Mouse (Mus musculus) bone marrow, adult 2 months (tissue): ENCODE measurements at regions not wholly inside any gene's neighbourhood (a gene's known extent, or its start where the extent isn't known, plus 50 kb on each side); places are given as distances from the start of the nearest gene placed in this dataset.

ENCODE experiments used
- CTCF ChIP-seq: fragments of 200-500 bp; IDR thresholded peaks from 2 replicates; pipeline ENCODE4 v1.5.1; 2011; ENCODE audit warnings: low read length, control low read depth; ENCODE audit not compliant: control insufficient read depth, insufficient read depth
- POLR2A ChIP-seq: fragments of 200-500 bp; IDR thresholded peaks from 2 replicates; pipeline ENCODE4 v1.6.1; 2011; ENCODE audit warnings: low read depth, mild to moderate bottlenecking, control low read depth, low read length, borderline replicate concordance; ENCODE audit not compliant: control insufficient read depth

- no peak for TF ChIP-seq CTCF
- no peak for TF ChIP-seq POLR2A
Measured at GRCm38 (mm10) chr13:81931199-81931598, 148.3 kb downstream of the Cetn3 start.
